In the genomic region with DNA sequence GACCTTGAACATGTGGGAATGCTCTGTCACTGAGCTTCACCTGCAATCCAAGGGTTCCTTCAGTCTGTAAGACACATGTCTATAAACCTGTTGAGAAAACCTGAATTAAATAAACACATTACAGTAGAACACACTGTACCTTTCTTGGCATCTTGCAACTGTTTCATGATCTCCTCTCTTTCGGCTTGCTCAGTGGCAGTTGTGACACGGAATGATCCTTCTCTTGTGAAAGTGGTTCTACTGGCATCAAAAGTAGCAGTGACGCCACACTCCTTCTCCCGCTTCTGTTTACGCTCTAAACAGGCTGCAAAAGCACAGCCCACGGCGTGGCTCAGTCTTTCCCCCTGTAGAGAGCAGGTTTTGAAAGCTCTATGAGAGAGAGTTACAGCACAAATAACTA, we compare ENCODE assay signal across 29 mouse cellular contexts. TPM values are rescaled to one million over a fixed set of nuclear protein-coding genes. Genes with fewer than 3 reads are reported as not detected.
A peak's percentile ranks its signal among the peaks of the same experiment; 100 is the strongest.
DNase-seq lines count a peak whose midpoint lies in the region; ATAC-seq lines count a peak whose summit lies in the region.
"Had no signal": no experiment of that assay in that cellular context is flagged by ENCODE, and none has a peak within 500 bp of the region (broad histone marks: within the 10 kb centered on the region; RNA-seq: fewer than 3 reads in every experiment).

No protein-coding gene starts in this region.

- no peak for ATAC-seq in intestine, embryonic 14.5 days (replicated peaks; ENCODE audit: low FRiP score, low TSS enrichment, low read depth)
- ATAC-seq in intestine, embryonic 15.5 days: no peak
- ATAC-seq: activated CD4-positive, CD25-positive, alpha-beta regulatory T cell, adult 4 months; CD4-positive, CD25-positive, alpha-beta regulatory T cell, adult 4 months; forebrain, embryonic 13.5 days; forebrain, embryonic 15.5 days; forebrain, postnatal 0 days; Patski had no signal

- H3K27me3 ChIP-seq in intestine, embryonic 14.5 days (replicated peaks; ENCODE audit: control insufficient read depth, insufficient read depth, low read length): no peaks in the 10 kb centered on the region
- no peaks in the 10 kb centered on the region for H3K27me3 ChIP-seq in intestine, embryonic 15.5 days (replicated peaks)
- H3K27me3 ChIP-seq: CH12.LX; embryonic facial prominence, embryonic 13.5 days; embryonic facial prominence, embryonic 15.5 days; forebrain, embryonic 13.5 days; forebrain, embryonic 15.5 days; Patski had no signal

- no peaks in the 10 kb centered on the region for H3K4me1 ChIP-seq in intestine, embryonic 14.5 days (replicated peaks; ENCODE audit: control insufficient read depth, insufficient read depth, low read length)
- H3K4me1 ChIP-seq in intestine, embryonic 15.5 days (replicated peaks): no peaks in the 10 kb centered on the region
- H3K4me1 ChIP-seq: embryonic facial prominence, embryonic 13.5 days; embryonic facial prominence, embryonic 15.5 days; forebrain, embryonic 13.5 days had no signal

- no peak overlapping the region for H3K27ac ChIP-seq in intestine, embryonic 14.5 days (ENCODE audit: low read depth)
- H3K27ac ChIP-seq in intestine, embryonic 15.5 days: no peak overlapping the region
- H3K27ac ChIP-seq: embryonic facial prominence, embryonic 13.5 days; embryonic facial prominence, embryonic 15.5 days; forebrain, embryonic 13.5 days; forebrain, embryonic 15.5 days had no signal

- WGBS in intestine, embryonic 14.5 days: 94% methylated on average over 7 of the region's 7 CpGs
- 94% methylated on average over 7 of the region's 7 CpGs for WGBS in intestine, embryonic 15.5 days

- peak; percentile 32 for DNase-seq in adrenal gland, postnatal 10 days
- no peak for DNase-seq in adrenal gland, adult 18-20 months (ENCODE audit: low spot score in 2 of 2)
- peak; percentile 6 for DNase-seq in intestine, embryonic 14.5 days (ENCODE audit: low spot score)
- DNase-seq in brain, adult 2 months (ENCODE audit: low read depth, low spot score): peak; percentile 53
- DNase-seq in gonadal fat pad, adult 2 months (ENCODE audit: low read depth): peak; percentile 81
- DNase-seq in spleen, postnatal 14 days (ENCODE audit: low spot score in 2 of 2): no peak
- DNase-seq: adrenal gland, adult 2 months; adrenal gland, postnatal 25 days; B cell, adult 2 months; cerebellum, adult 11 months; cerebellum, adult 18-20 months; cerebellum, adult 8-10 months; cerebellum, adult 9-11 months; cerebellum, postnatal 14 days; cerebellum, postnatal 36 days; embryo, embryonic 11 days; forebrain, postnatal 0 days had no signal

- H3K4me3 ChIP-seq in intestine, embryonic 14.5 days (ENCODE audit: low read depth, low read length): no peak overlapping the region
- no peak overlapping the region for H3K4me3 ChIP-seq in intestine, embryonic 15.5 days (replicated peaks)
- H3K4me3 ChIP-seq: embryonic facial prominence, embryonic 13.5 days; embryonic facial prominence, embryonic 15.5 days; erythroblast, embryonic 14.5 days; forebrain, embryonic 13.5 days; forebrain, embryonic 15.5 days had no signal

- H3K36me3 ChIP-seq in intestine, embryonic 14.5 days (ENCODE audit: control insufficient read depth, insufficient read depth, low read length): peaks cover 75% of the 10 kb centered on the region
- H3K36me3 ChIP-seq in intestine, embryonic 15.5 days: peaks cover 50% of the 10 kb centered on the region

- H3K9me3 ChIP-seq in intestine, embryonic 14.5 days (ENCODE audit: control insufficient read depth, low read length): peaks cover 4% of the 10 kb centered on the region; the same call in 1 of the 2 replicates
- H3K9me3 ChIP-seq in intestine, embryonic 15.5 days: no peaks in the 10 kb centered on the region
- H3K9me3 ChIP-seq: embryonic facial prominence, embryonic 15.5 days; forebrain, embryonic 15.5 days had no signal

- H3K4me2 ChIP-seq in intestine, embryonic 14.5 days (ENCODE audit: low read length): no peak overlapping the region
- H3K4me2 ChIP-seq in intestine, embryonic 15.5 days (replicated peaks): no peak overlapping the region
- H3K4me2 ChIP-seq: embryonic facial prominence, embryonic 13.5 days; embryonic facial prominence, embryonic 15.5 days; forebrain, embryonic 13.5 days; forebrain, embryonic 15.5 days had no signal

- no peak overlapping the region for H3K9ac ChIP-seq in intestine, embryonic 14.5 days (ENCODE audit: low read length)
- H3K9ac ChIP-seq in intestine, embryonic 15.5 days: no peak overlapping the region
- H3K9ac ChIP-seq: embryonic facial prominence, embryonic 13.5 days; embryonic facial prominence, embryonic 15.5 days; forebrain, embryonic 13.5 days; forebrain, embryonic 15.5 days; forebrain, postnatal 0 days had no signal

RNA-seq across cellular contexts. Expression of a gene that starts 40.2 kb away (rescaled TPM):
- 1 to 10 TPM; 7.1 to 9.1 TPM for total RNA-seq in adrenal gland, postnatal 10 days (2021)
- total RNA-seq in adrenal gland, adult 18-20 months (2021): 1 to 10 TPM; 2.3 to 2.8 TPM
- 1.5 and 2.1 TPM in 2 replicates for polyA plus RNA-seq in intestine, embryonic 14.5 days (2014; fragmentation: Nextera tagmentation; extraction: Ambion mirVana)
- 3.6 and 3.7 TPM in 2 replicates for polyA plus RNA-seq in intestine, embryonic 15.5 days (2015; fragmentation: Nextera tagmentation; extraction: Ambion mirVana)
- polyA plus RNA-seq in gonadal fat pad, adult 2 months (2012; rRNA removed): 14.2 and 15.4 TPM in 2 replicates
- total RNA-seq: common myeloid progenitor, adult 5-6 weeks had no signal
- polyA plus RNA-seq: activated CD4-positive, CD25-positive, alpha-beta regulatory T cell, adult 4 months; CD4-positive, CD25-positive, alpha-beta regulatory T cell, adult 4 months; embryonic facial prominence, embryonic 11.5 days; erythroblast, embryonic 14.5 days had no signal

Comparison
In these comparisons a context has a peak if more than half of its experiments do, and no peak if none do; other contexts are left out.
1. DNase-seq: peak in adrenal gland, postnatal 10 days (single experiment), intestine, embryonic 14.5 days (single experiment), brain, adult 2 months (single experiment) and gonadal fat pad, adult 2 months (single experiment); none in adrenal gland, adult 18-20 months (0 of 2) and spleen, postnatal 14 days (0 of 2).